Mouse (Mus musculus) thymus, postnatal 4 days (tissue): ENCODE results near the gene Gpa33.

Experiments
- DNase-seq: peaks from one replicate; pipeline ENCODE4 v3.0.0; 2021

The Gpa33 gene

GRCm38 (mm10) chr1:166167405-166167804, 37.4 kb downstream of the Gpa33 start:
- DNase-seq = no peak

- no peak for DNase-seq
These were observed 38.0 kb downstream of the Gpa33 start for GRCm38 (mm10) chr1:166168017-166168416.

- DNase-seq = no peak
These were observed 39.7 kb downstream of the Gpa33 start for GRCm38 (mm10) chr1:166169713-166170112.

GRCm38 (mm10) chr1:166170852-166171251, 40.8 kb downstream of the Gpa33 start:
- no peak for DNase-seq

GRCm38 (mm10) chr1:166172992-166173391, 43.0 kb downstream of the Gpa33 start:
- DNase-seq = no peak

- DNase-seq = no peak
These were observed 43.6 kb downstream of the Gpa33 start for GRCm38 (mm10) chr1:166173621-166174020.

GRCm38 (mm10) chr1:166181510-166181909, 51.5 kb downstream of the Gpa33 start:
- no peak for DNase-seq

GRCm38 (mm10) chr1:166182952-166183627, 53.1 kb downstream of the Gpa33 start:
- DNase-seq = no peak

- no peak for DNase-seq
These were observed 54.6 kb downstream of the Gpa33 start for GRCm38 (mm10) chr1:166184391-166185229.

- no peak for DNase-seq
These were observed 55.3 kb downstream of the Gpa33 start for GRCm38 (mm10) chr1:166185357-166185756.

- no peak for DNase-seq
These were observed 59.8 kb downstream of the Gpa33 start for GRCm38 (mm10) chr1:166189821-166190220.

- DNase-seq = no peak
These were observed 74.1 kb downstream of the Gpa33 start for GRCm38 (mm10) chr1:166204171-166204570.

- DNase-seq = no peak
These were observed 75.1 kb downstream of the Gpa33 start for GRCm38 (mm10) chr1:166205159-166205558.

GRCm38 (mm10) chr1:166209371-166209770, 79.3 kb downstream of the Gpa33 start:
- no peak for DNase-seq

- no peak for DNase-seq
These were observed 84.1 kb downstream of the Gpa33 start for GRCm38 (mm10) chr1:166214181-166214580.
